31 mouse cellular contexts compared by ENCODE assay signal in the genomic region with DNA sequence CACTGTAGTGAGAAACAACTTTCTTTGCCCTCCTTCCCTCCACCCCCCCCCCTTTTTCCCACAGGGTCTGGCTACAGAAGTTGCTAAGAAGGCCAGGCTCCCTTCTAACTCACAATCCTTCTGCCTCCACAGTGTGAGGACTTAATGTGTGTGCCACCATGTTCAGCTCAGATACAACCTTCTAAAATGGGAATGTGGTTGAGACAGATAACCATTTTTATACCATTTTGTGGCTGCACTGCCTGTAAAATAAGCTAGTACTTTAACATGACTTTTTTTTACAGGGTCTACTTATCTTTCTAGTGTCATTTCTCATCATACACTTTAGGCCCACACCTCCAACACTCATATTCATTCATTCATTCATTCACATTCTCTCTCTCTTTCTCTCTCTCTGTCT. TPM values are rescaled to one million over a fixed set of nuclear protein-coding genes. Genes with fewer than 3 reads are reported as not detected.
DNase-seq lines count a peak whose midpoint lies in the region; ATAC-seq and TF ChIP-seq lines count a peak whose summit lies in the region.
"Had no signal": no experiment of that assay in that cellular context is flagged by ENCODE, and none has a peak within 500 bp of the region (broad histone marks: within the 10 kb centered on the region; RNA-seq: fewer than 3 reads in every experiment).

No protein-coding gene starts in this region.

- H3K4me2 ChIP-seq in liver, embryonic 12.5 days = no peak overlapping the region
- no peak overlapping the region for H3K4me2 ChIP-seq in liver, postnatal 0 days (ENCODE audit: low read depth, low read length)
- H3K4me2 ChIP-seq in liver, embryonic 13.5 days = no peak overlapping the region
- H3K4me2 ChIP-seq: embryonic facial prominence, embryonic 13.5 days; forebrain, embryonic 12.5 days; forebrain, embryonic 15.5 days; heart, embryonic 12.5 days; heart, embryonic 15.5 days; hindbrain, embryonic 13.5 days had no signal

- peaks cover 17% of the 10 kb centered on the region for H3K4me1 ChIP-seq in liver, embryonic 12.5 days
- H3K4me1 ChIP-seq in liver, postnatal 0 days (ENCODE audit: insufficient read depth) = no peaks in the 10 kb centered on the region; the same call in 1 of the 2 replicates
- peaks cover 15% of the 10 kb centered on the region for H3K4me1 ChIP-seq in liver, embryonic 13.5 days (replicated peaks)
- H3K4me1 ChIP-seq: embryonic facial prominence, embryonic 10.5 days; forebrain, embryonic 15.5 days; heart, embryonic 12.5 days; hindbrain, embryonic 10.5 days had no signal

- peak; percentile 58; the same call in 1 of the 2 replicates for ATAC-seq in liver, embryonic 12.5 days
- no peak for ATAC-seq in liver, postnatal 0 days
- peak; percentile 47; the same call in 1 of the 2 replicates for ATAC-seq in liver, embryonic 13.5 days (ENCODE audit: low read depth)
- peak; percentile 53 for ATAC-seq in megakaryocyte-erythroid progenitor cell, adult 5-6 weeks (replicated peaks; ENCODE audit: low FRiP score, low TSS enrichment, poor library complexity, severe bottlenecking)
- ATAC-seq: activated CD4-positive, CD25-positive, alpha-beta regulatory T cell, adult 4 months; forebrain, embryonic 15.5 days; hindbrain, embryonic 16.5 days had no signal

- no peaks in the 10 kb centered on the region for H3K36me3 ChIP-seq in liver, embryonic 12.5 days
- no peaks in the 10 kb centered on the region for H3K36me3 ChIP-seq in liver, postnatal 0 days (replicated peaks; ENCODE audit: insufficient read depth, low read length)
- H3K36me3 ChIP-seq in liver, embryonic 13.5 days = no peaks in the 10 kb centered on the region
- H3K36me3 ChIP-seq: embryonic facial prominence, embryonic 10.5 days; embryonic facial prominence, embryonic 13.5 days; forebrain, embryonic 12.5 days; forebrain, embryonic 15.5 days; heart, embryonic 12.5 days; heart, embryonic 15.5 days; hindbrain, embryonic 10.5 days; hindbrain, embryonic 13.5 days had no signal

- TF ChIP-seq EP300 in liver, postnatal 0 days (IDR thresholded peaks at IDR 0.05; ENCODE audit: low read depth) = no peak

- no peak overlapping the region for H3K9ac ChIP-seq in liver, embryonic 12.5 days
- no peak overlapping the region for H3K9ac ChIP-seq in liver, postnatal 0 days (replicated peaks)
- H3K9ac ChIP-seq in liver, embryonic 13.5 days = no peak overlapping the region
- H3K9ac ChIP-seq: embryonic facial prominence, embryonic 13.5 days; forebrain, embryonic 12.5 days; forebrain, embryonic 15.5 days; heart, embryonic 12.5 days; heart, embryonic 15.5 days; hindbrain, embryonic 13.5 days had no signal

- H3K4me3 ChIP-seq in liver, embryonic 12.5 days = no peak overlapping the region
- H3K4me3 ChIP-seq in liver, postnatal 0 days (ENCODE audit: low read depth, low read length) = no peak overlapping the region
- H3K4me3 ChIP-seq in liver, embryonic 13.5 days (replicated peaks) = no peak overlapping the region
- H3K4me3 ChIP-seq: embryonic facial prominence, embryonic 10.5 days; embryonic facial prominence, embryonic 13.5 days; erythroblast, embryonic 14.5 days; forebrain, embryonic 12.5 days; forebrain, embryonic 15.5 days; heart, embryonic 12.5 days; heart, embryonic 15.5 days; hindbrain, embryonic 10.5 days; hindbrain, embryonic 13.5 days had no signal

- no peak for DNase-seq in liver, postnatal 0 days
- DNase-seq in liver, embryonic 13.5 days = no peak
- DNase-seq in layer of hippocampus, adult 11-12 months (ENCODE audit: low spot score) = no peak
- no peak for DNase-seq in thymus, postnatal 25 days
- DNase-seq: adrenal gland, adult 8-10 months; adrenal gland, postnatal 25 days; B cell, adult 2 months; cerebellum, adult 18-20 months; cerebellum, adult 9-10 months; cerebellum, postnatal 14 days; embryo, embryonic 11 days; gastrocnemius, postnatal 25 days; heart, adult 18-20 months; heart, postnatal 10 days; heart, postnatal 36 days had no signal

- H3K27ac ChIP-seq in liver, embryonic 12.5 days = 0 out of 2 replicates have a peak overlapping the region, but pooled peaks have one; percentile 20
- no peak overlapping the region for H3K27ac ChIP-seq in liver, postnatal 0 days (ENCODE audit: low read depth)
- H3K27ac ChIP-seq in liver, embryonic 13.5 days = no peak overlapping the region
- H3K27ac ChIP-seq: embryonic facial prominence, embryonic 10.5 days; embryonic facial prominence, embryonic 13.5 days; forebrain, embryonic 12.5 days; forebrain, embryonic 15.5 days; heart, embryonic 15.5 days; hindbrain, embryonic 10.5 days; hindbrain, embryonic 13.5 days had no signal

- no peak for TF ChIP-seq CTCF in liver, postnatal 0 days (IDR thresholded peaks at IDR 0.05; ENCODE audit: low read depth)

- H3K9me3 ChIP-seq in liver, embryonic 12.5 days (replicated peaks) = no peaks in the 10 kb centered on the region
- no peaks in the 10 kb centered on the region for H3K9me3 ChIP-seq in liver, postnatal 0 days (ENCODE audit: low read length)
- no peaks in the 10 kb centered on the region for H3K9me3 ChIP-seq in liver, embryonic 13.5 days (replicated peaks)
- H3K9me3 ChIP-seq: embryonic facial prominence, embryonic 10.5 days; embryonic facial prominence, embryonic 13.5 days; forebrain, embryonic 12.5 days; forebrain, embryonic 15.5 days; G1E; heart, embryonic 12.5 days; heart, embryonic 15.5 days; hindbrain, embryonic 10.5 days; hindbrain, embryonic 13.5 days had no signal

- H3K27me3 ChIP-seq in liver, embryonic 12.5 days (replicated peaks) = no peaks in the 10 kb centered on the region
- H3K27me3 ChIP-seq in liver, postnatal 0 days (ENCODE audit: insufficient read depth, low read length) = no peaks in the 10 kb centered on the region
- no peaks in the 10 kb centered on the region for H3K27me3 ChIP-seq in liver, embryonic 13.5 days
- H3K27me3 ChIP-seq: CH12.LX; embryonic facial prominence, embryonic 13.5 days; forebrain, embryonic 12.5 days; forebrain, embryonic 15.5 days; heart, embryonic 12.5 days; heart, embryonic 15.5 days; hindbrain, embryonic 13.5 days had no signal

RNA-seq across cellular contexts. Expression of gene Arfip1, which starts 41.8 kb away (rescaled TPM):
- 16.5 and 16.9 TPM in 2 replicates for polyA plus RNA-seq in liver, embryonic 12.5 days (2016; fragmentation: Nextera tagmentation; extraction: Ambion mirVana)
- polyA plus RNA-seq in liver, postnatal 0 days (2015; fragmentation: Nextera tagmentation; extraction: Ambion mirVana) = 13.2 and 15.1 TPM in 2 replicates
- polyA plus RNA-seq in liver, embryonic 13.5 days (2015; fragmentation: Nextera tagmentation; extraction: Ambion mirVana) = 14.2 and 16.8 TPM in 2 replicates
- total RNA-seq in megakaryocyte-erythroid progenitor cell, adult 5-6 weeks (2014; fragmentation: Nextera tagmentation) = 12.3 and 13.7 TPM in 2 replicates
- 13.7 and 43.1 TPM in 2 replicates for total RNA-seq in megakaryocyte-erythroid progenitor cell, adult 5-6 weeks (2017)

RNA-seq across cellular contexts. Expression of gene Tigd4, which starts 52.7 kb away (rescaled TPM):
- polyA plus RNA-seq in liver, embryonic 12.5 days (2016; fragmentation: Nextera tagmentation; extraction: Ambion mirVana) = 0.04 TPM in 1 of 2 replicates, not detected in the other
- polyA plus RNA-seq in liver, postnatal 0 days (2015; fragmentation: Nextera tagmentation; extraction: Ambion mirVana) = not detected in 2 replicates
- polyA plus RNA-seq in liver, embryonic 13.5 days (2015; fragmentation: Nextera tagmentation; extraction: Ambion mirVana) = 0.08 TPM in 1 of 2 replicates, not detected in the other
- total RNA-seq in megakaryocyte-erythroid progenitor cell, adult 5-6 weeks (2014; fragmentation: Nextera tagmentation) = not detected in 2 replicates
- not detected in 2 replicates for total RNA-seq in megakaryocyte-erythroid progenitor cell, adult 5-6 weeks (2017)
- total RNA-seq: CH12.LX; heart, adult 18-20 months had no signal
- polyA plus RNA-seq: activated CD4-positive, CD25-positive, alpha-beta regulatory T cell, adult 4 months; erythroblast, embryonic 14.5 days; forebrain, embryonic 12.5 days; G1E; gonadal fat pad, adult 2 months; heart, embryonic 12.5 days; hindbrain, embryonic 10.5 days; hindbrain, embryonic 13.5 days had no signal
